Mouse (Mus musculus) monocyte, adult 59 days (primary cell): ENCODE results near the gene Tbc1d16. TPM values are rescaled to one million over a fixed set of nuclear protein-coding genes. Genes with fewer than 3 reads are reported as not detected.

Experiments
- total RNA-seq, 2 experiments: library from RNA; stranded (reverse); gene quantifications; one replicate each; pipeline ENCODE4 v1.2.4; 2023

Tbc1d16 gene
- 10 to 100 TPM; 10.8 to 11.0 TPM for total RNA-seq

DNA sequence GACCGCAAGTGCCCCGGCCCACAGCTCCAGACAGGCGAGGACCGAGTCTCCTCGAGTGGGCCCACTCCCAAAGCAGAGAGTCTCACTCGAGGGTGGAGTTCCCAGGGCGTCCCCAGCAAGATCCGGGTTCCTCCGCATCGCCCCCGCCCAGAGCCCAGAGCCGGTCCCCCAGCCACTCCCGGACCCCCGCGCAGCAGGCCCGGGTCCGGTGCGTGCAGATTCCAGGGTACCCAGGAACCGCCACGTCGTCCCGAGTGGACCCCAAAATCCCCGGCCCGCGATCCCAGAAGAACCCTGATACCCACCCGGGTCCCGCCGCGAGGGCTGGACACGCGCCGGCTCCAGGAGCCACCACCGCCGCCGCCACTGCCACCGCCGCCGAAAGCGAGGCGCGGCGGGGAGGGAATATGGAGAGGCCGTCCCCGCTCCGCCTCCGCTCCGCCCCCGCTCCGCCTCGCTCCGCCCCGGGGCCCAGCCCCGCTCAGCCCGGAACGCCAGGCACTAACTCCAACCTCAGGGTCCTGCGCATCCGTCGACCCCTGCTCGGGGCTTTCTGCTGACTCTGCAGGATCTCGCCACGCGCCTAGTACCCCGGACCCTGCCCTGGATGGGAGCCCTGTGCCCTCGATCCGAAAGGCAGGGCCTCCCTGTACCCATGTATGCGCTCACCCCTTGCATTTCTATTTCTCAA lies at the start of gene Tbc1d16, which contains the start of gene Ccdc40:
TSS of gene Tbc1d16 (minus strand) at position 409 of the 691 bp plus-strand sequence.
TSS of gene Ccdc40 (plus strand) at position 482 of the 691 bp plus-strand sequence.

DNA sequence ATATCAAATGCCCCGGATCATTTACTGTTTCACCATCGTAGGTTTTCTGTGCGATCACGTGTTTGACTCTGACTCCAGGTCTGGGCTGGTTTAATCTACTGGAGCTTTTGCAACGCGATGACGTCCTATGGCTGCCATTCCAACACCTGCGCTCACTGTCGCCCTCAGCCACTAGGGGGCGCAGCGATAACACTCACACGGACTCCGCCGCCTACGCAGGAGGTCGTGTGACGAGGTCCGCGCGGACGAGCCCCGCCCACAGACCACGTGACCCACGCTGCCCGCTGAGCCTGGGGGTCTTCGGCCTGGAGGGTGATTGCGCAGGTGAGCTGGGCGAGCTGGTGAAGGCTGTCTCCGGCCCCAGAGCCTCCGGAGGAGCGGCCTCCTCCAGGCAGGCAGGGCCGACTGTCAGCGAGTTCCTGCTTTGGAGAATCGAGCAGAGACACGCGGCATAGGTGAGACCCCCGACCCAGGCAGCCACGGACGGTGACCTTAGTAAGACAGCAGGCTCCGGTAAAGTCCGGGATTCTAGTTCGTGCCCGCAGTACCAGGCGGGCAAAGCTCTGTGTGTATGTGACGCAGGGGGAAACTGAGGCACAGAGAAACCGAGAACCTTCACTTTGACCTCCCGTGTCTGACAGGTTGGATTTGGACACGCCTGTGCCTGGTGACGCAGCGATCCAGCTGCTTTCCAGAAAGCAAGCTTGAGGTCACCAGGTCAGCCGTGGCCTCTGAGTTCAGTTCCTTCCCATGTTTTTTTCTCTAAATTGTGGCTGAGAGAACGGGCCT lies 39.7 kb upstream of the Tbc1d16 start, which contains the start of gene Gaa:
TSS of gene Gaa (plus strand) at position 120 of the 789 bp plus-strand sequence.

Other genes with a start within 250 kb of the Tbc1d16 start
- gene Enpp7, start 240.3 kb downstream of the Tbc1d16 start, total RNA-seq = not detected
- gene Cbx2, start 205.5 kb downstream of the Tbc1d16 start, total RNA-seq = 1 to 10 TPM; 1.2 to 1.3 TPM
- gene Cbx8, start 187.5 kb downstream of the Tbc1d16 start, total RNA-seq = 10 to 100 TPM; 13.5 to 20.7 TPM
- gene Cbx4, start 142.3 kb downstream of the Tbc1d16 start, total RNA-seq = 10 to 100 TPM; 61.1 to 66.8 TPM
- gene Ccdc40, start 73 bp upstream of the Tbc1d16 start, total RNA-seq = under 1 TPM; 0.18 to 0.88 TPM
- gene Gaa, start 39.4 kb upstream of the Tbc1d16 start, total RNA-seq = 10 to 100 TPM; 72.0 to 73.3 TPM
- 100 to 1,000 TPM; 132 to 152 TPM for gene Eif4a3, start 71.6 kb upstream of the Tbc1d16 start, total RNA-seq
- gene Card14, start 79.3 kb upstream of the Tbc1d16 start, total RNA-seq = not detected
- gene Sgsh, start 127.0 kb upstream of the Tbc1d16 start, total RNA-seq = 10 to 100 TPM; 33.2 to 35.1 TPM
- gene Slc26a11, start 127.1 kb upstream of the Tbc1d16 start, total RNA-seq = 10 to 100 TPM; 25.8 to 34.6 TPM
- gene Rnf213, start 164.6 kb upstream of the Tbc1d16 start, total RNA-seq = 100 to 1,000 TPM; 146 to 166 TPM